Mouse (Mus musculus): ENCODE data around the gene Dapl1. TPM values are rescaled to one million over a fixed set of nuclear protein-coding genes. Genes with fewer than 3 reads are reported as not detected.

The Dapl1 gene
- polyA plus RNA-seq, 1 experiment, result not detected

DNA sequence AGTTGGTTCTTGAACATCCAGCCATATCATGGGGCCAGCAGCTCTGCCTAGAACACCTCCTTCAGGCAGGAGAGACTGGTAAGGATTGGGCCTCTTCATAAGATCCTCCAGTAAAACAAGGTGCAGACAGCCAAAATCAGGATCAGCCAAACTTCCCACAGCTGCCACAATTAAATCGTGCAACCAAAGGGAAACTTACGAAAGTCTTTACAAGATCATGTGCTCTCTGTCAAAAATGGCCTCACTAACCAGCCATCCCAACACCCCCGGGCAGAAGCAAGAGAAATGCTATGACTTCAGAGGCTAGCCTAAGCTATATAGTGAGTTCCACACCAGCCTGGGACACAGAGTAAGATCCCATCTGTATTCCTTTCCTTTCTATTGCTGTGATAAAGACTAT, 35.9 kb upstream of the Dapl1 start:
- Histone ChIP-seq H3K4me3 (no peak overlapping the region), H3K36me3 (ENCODE audit: control insufficient read depth, insufficient read depth) (no peaks in the 10 kb centered on the region), H3K27me3 (ENCODE audit: control insufficient read depth, insufficient read depth, insufficient read length) (no peaks in the 10 kb centered on the region), H3K4me2 (ENCODE audit: low read depth) (no peak overlapping the region), H3K79me2 (ENCODE audit: control insufficient read depth, insufficient read depth) (no peaks in the 10 kb centered on the region), H3ac (ENCODE audit: control insufficient read depth, insufficient read length) (no peak overlapping the region)
- TF ChIP-seq SRF (IDR thresholded peaks at IDR 0.05; ENCODE audit: control insufficient read depth, insufficient read length, low read depth), result no peak
- TF ChIP-seq MYOD1 (IDR thresholded peaks at IDR 0.05; ENCODE audit: control insufficient read depth in 1 of 3, insufficient read length in 2 of 3, low read depth in 2 of 3), result no peak
- TF ChIP-seq TCF3 (IDR thresholded peaks at IDR 0.05; ENCODE audit: insufficient read length, low read depth), result no peak
- TF ChIP-seq USF1 (IDR thresholded peaks at IDR 0.05; ENCODE audit: low read depth), result no peak
- TF ChIP-seq POLR2A (IDR thresholded peaks at IDR 0.05; ENCODE audit: insufficient read length, low read depth), result no peak
- no peak for TF ChIP-seq E2F4 (IDR thresholded peaks at IDR 0.05; ENCODE audit: insufficient read depth)
- no peak for TF ChIP-seq REST (IDR thresholded peaks at IDR 0.05; ENCODE audit: insufficient read depth, insufficient read length)
- TF ChIP-seq MYOG (IDR thresholded peaks at IDR 0.05; ENCODE audit: control insufficient read depth in 1 of 3, insufficient read depth in 1 of 3, insufficient read length in 2 of 3, low read depth in 2 of 3), result no peak
- TF ChIP-seq TCF12 (IDR thresholded peaks at IDR 0.05; ENCODE audit: insufficient read depth, poor library complexity, severe bottlenecking), result no peak
- no peak for TF ChIP-seq MAX (IDR thresholded peaks at IDR 0.05; ENCODE audit: low read depth)
- no peak for TF ChIP-seq CEBPB (IDR thresholded peaks at IDR 0.05; ENCODE audit: insufficient read depth, poor library complexity, severe bottlenecking)
- no peak for TF ChIP-seq POLR2AphosphoS2 (IDR thresholded peaks at IDR 0.05; ENCODE audit: insufficient read length, low read depth)

DNA sequence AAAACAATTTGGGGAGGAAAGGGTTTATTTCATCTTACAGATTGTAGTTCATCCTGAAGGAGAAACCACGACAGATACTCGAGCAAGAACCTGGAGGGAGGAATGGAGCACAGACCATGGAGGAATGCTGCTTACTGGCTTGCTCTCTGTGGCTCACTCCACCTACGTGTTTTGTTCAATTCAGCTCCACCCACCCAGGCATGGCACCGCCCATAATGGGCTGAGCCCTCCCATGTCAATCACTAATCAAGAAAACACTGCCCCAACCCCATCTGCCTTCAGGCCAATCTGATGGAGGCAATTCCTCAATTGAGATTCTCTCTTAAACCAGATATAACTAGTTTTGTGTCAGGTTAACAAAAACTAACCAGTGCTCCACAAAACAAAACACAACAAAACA, 35.5 kb upstream of the Dapl1 start:
- Histone ChIP-seq H3K27me3 (ENCODE audit: control insufficient read depth, insufficient read depth, insufficient read length) (no peaks in the 10 kb centered on the region), H3K4me3 (no peak overlapping the region), H3K4me2 (ENCODE audit: low read depth) (no peak overlapping the region), H3K36me3 (ENCODE audit: control insufficient read depth, insufficient read depth) (no peaks in the 10 kb centered on the region), H3ac (ENCODE audit: control insufficient read depth, insufficient read length) (no peak overlapping the region), H3K79me2 (ENCODE audit: control insufficient read depth, insufficient read depth) (no peaks in the 10 kb centered on the region)
- TF ChIP-seq MYOG (IDR thresholded peaks at IDR 0.05; ENCODE audit: control insufficient read depth in 1 of 3, insufficient read depth in 1 of 3, insufficient read length in 2 of 3, low read depth in 2 of 3) (no peak), POLR2AphosphoS2 (IDR thresholded peaks at IDR 0.05; ENCODE audit: insufficient read length, low read depth) (no peak), E2F4 (IDR thresholded peaks at IDR 0.05; ENCODE audit: insufficient read depth) (no peak), TCF12 (IDR thresholded peaks at IDR 0.05; ENCODE audit: insufficient read depth, poor library complexity, severe bottlenecking) (no peak), SRF (IDR thresholded peaks at IDR 0.05; ENCODE audit: control insufficient read depth, insufficient read length, low read depth) (no peak), MYOD1 (IDR thresholded peaks at IDR 0.05; ENCODE audit: control insufficient read depth in 1 of 3, insufficient read length in 2 of 3, low read depth in 2 of 3) (no peak), MAX (IDR thresholded peaks at IDR 0.05; ENCODE audit: low read depth) (no peak), USF1 (IDR thresholded peaks at IDR 0.05; ENCODE audit: low read depth) (no peak), POLR2A (IDR thresholded peaks at IDR 0.05; ENCODE audit: insufficient read length, low read depth) (no peak), REST (IDR thresholded peaks at IDR 0.05; ENCODE audit: insufficient read depth, insufficient read length) (no peak), CEBPB (IDR thresholded peaks at IDR 0.05; ENCODE audit: insufficient read depth, poor library complexity, severe bottlenecking) (no peak), TCF3 (IDR thresholded peaks at IDR 0.05; ENCODE audit: insufficient read length, low read depth) (no peak)

DNA sequence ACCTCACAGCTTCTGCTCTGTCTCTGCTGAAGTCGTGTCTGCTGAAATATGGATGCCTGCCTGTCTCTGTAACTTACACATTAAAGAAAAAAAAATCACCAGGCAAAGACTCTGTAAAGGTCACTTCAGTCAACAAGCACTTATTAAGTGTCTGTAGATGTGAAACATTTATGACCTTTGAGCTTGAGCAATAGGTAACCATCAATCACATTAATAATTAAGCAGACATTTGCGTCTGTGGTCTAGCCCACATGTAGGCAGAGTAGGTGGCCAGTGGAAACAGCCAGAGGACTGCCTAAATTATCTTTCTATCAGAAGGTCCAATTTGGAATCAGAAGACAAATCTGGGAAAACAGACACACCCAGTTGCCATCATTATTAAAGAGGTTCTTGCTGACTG, 32.8 kb upstream of the Dapl1 start:
- H3K4me3 ChIP-seq, result no peak overlapping the region
- no peak overlapping the region for H3K4me2 ChIP-seq (ENCODE audit: low read depth)
- no peaks in the 10 kb centered on the region for H3K27me3 ChIP-seq (ENCODE audit: control insufficient read depth, insufficient read depth, insufficient read length)
- no peaks in the 10 kb centered on the region for H3K36me3 ChIP-seq (ENCODE audit: control insufficient read depth, insufficient read depth)
- H3ac ChIP-seq (ENCODE audit: control insufficient read depth, insufficient read length), result no peak overlapping the region
- no peaks in the 10 kb centered on the region for H3K79me2 ChIP-seq (ENCODE audit: control insufficient read depth, insufficient read depth)
- no peak for TF ChIP-seq POLR2A (IDR thresholded peaks at IDR 0.05; ENCODE audit: insufficient read length, low read depth)
- no peak for TF ChIP-seq TCF12 (IDR thresholded peaks at IDR 0.05; ENCODE audit: insufficient read depth, poor library complexity, severe bottlenecking)
- TF ChIP-seq POLR2AphosphoS2 (IDR thresholded peaks at IDR 0.05; ENCODE audit: insufficient read length, low read depth), result no peak
- TF ChIP-seq MYOG (IDR thresholded peaks at IDR 0.05; ENCODE audit: control insufficient read depth in 1 of 3, insufficient read depth in 1 of 3, insufficient read length in 2 of 3, low read depth in 2 of 3), result no peak
- TF ChIP-seq TCF3 (IDR thresholded peaks at IDR 0.05; ENCODE audit: insufficient read length, low read depth), result no peak
- TF ChIP-seq SRF (IDR thresholded peaks at IDR 0.05; ENCODE audit: control insufficient read depth, insufficient read length, low read depth), result no peak
- no peak for TF ChIP-seq E2F4 (IDR thresholded peaks at IDR 0.05; ENCODE audit: insufficient read depth)
- no peak for TF ChIP-seq CEBPB (IDR thresholded peaks at IDR 0.05; ENCODE audit: insufficient read depth, poor library complexity, severe bottlenecking)
- TF ChIP-seq MYOD1 (IDR thresholded peaks at IDR 0.05; ENCODE audit: control insufficient read depth in 1 of 3, insufficient read length in 2 of 3, low read depth in 2 of 3), result no peak
- no peak for TF ChIP-seq MAX (IDR thresholded peaks at IDR 0.05; ENCODE audit: low read depth)
- TF ChIP-seq REST (IDR thresholded peaks at IDR 0.05; ENCODE audit: insufficient read depth, insufficient read length), result no peak
- no peak for TF ChIP-seq USF1 (IDR thresholded peaks at IDR 0.05; ENCODE audit: low read depth)

DNA sequence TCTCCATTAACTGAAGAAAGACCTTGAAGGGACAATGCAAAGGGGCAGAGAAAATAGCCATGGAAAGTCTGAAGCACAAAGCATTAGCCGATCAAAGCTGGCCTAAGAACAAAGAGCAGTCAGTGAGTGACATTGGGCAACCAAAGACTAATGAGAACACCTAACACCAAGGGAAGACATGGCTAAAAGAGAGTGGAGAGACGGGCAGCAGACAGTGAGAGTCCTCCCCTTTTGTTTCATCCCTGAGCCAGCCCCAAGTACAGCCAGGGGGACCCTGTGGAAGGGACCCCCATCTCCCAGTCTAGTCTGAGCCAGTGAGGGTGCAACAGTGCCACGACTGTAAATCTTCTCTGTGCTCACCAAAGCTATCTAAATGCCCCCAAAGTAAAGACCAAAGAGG, 32.4 kb upstream of the Dapl1 start:
- no peaks in the 10 kb centered on the region for H3K36me3 ChIP-seq (ENCODE audit: control insufficient read depth, insufficient read depth)
- no peaks in the 10 kb centered on the region for H3K27me3 ChIP-seq (ENCODE audit: control insufficient read depth, insufficient read depth, insufficient read length)
- no peak overlapping the region for H3ac ChIP-seq (ENCODE audit: control insufficient read depth, insufficient read length)
- no peak overlapping the region for H3K4me2 ChIP-seq (ENCODE audit: low read depth)
- H3K79me2 ChIP-seq (ENCODE audit: control insufficient read depth, insufficient read depth), result no peaks in the 10 kb centered on the region
- no peak overlapping the region for H3K4me3 ChIP-seq
- no peak for TF ChIP-seq SRF (IDR thresholded peaks at IDR 0.05; ENCODE audit: control insufficient read depth, insufficient read length, low read depth)
- TF ChIP-seq MYOG (IDR thresholded peaks at IDR 0.05; ENCODE audit: control insufficient read depth in 1 of 3, insufficient read depth in 1 of 3, insufficient read length in 2 of 3, low read depth in 2 of 3), result no peak
- TF ChIP-seq CEBPB (IDR thresholded peaks at IDR 0.05; ENCODE audit: insufficient read depth, poor library complexity, severe bottlenecking), result no peak
- TF ChIP-seq TCF12 (IDR thresholded peaks at IDR 0.05; ENCODE audit: insufficient read depth, poor library complexity, severe bottlenecking), result no peak
- TF ChIP-seq POLR2AphosphoS2 (IDR thresholded peaks at IDR 0.05; ENCODE audit: insufficient read length, low read depth), result no peak

DNA sequence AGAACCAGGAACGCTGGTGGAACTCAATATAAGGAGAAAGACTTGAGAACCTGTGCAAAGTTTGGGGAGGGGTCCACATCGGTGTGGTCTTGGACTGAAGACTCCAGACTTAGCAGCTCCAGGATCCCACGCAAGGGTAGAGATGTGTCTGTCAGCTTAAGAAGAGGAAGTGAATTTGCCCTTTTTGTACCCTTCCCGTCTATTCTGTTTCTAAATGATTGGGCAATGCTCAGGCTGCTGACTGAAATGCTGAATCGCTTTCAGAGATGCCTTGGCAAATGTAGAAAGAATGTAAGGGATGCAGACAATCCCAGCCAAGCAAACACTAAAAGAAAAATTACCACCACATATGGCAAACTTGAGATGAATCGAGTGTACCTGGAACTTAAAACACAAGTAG, 22.4 kb upstream of the Dapl1 start:
- no peak overlapping the region for H3K4me2 ChIP-seq (ENCODE audit: low read depth)
- peaks cover 10% of the 10 kb centered on the region for H3K27me3 ChIP-seq (ENCODE audit: control insufficient read depth, insufficient read depth, insufficient read length)
- H3ac ChIP-seq (ENCODE audit: control insufficient read depth, insufficient read length), result no peak overlapping the region
- no peak overlapping the region for H3K4me3 ChIP-seq
- H3K79me2 ChIP-seq (ENCODE audit: control insufficient read depth, insufficient read depth), result no peaks in the 10 kb centered on the region
- no peak for TF ChIP-seq TCF12 (IDR thresholded peaks at IDR 0.05; ENCODE audit: insufficient read depth, poor library complexity, severe bottlenecking)
- TF ChIP-seq E2F4 (IDR thresholded peaks at IDR 0.05; ENCODE audit: insufficient read depth), result no peak
- no peak for TF ChIP-seq POLR2AphosphoS2 (IDR thresholded peaks at IDR 0.05; ENCODE audit: insufficient read length, low read depth)
- TF ChIP-seq SRF (IDR thresholded peaks at IDR 0.05; ENCODE audit: control insufficient read depth, insufficient read length, low read depth), result no peak
- no peak for TF ChIP-seq REST (IDR thresholded peaks at IDR 0.05; ENCODE audit: insufficient read depth, insufficient read length)
- no peak for TF ChIP-seq POLR2A (IDR thresholded peaks at IDR 0.05; ENCODE audit: insufficient read length, low read depth)
- TF ChIP-seq MYOD1 (IDR thresholded peaks at IDR 0.05; ENCODE audit: control insufficient read depth in 1 of 3, insufficient read length in 2 of 3, low read depth in 2 of 3), result no peak
- no peaks in the 10 kb centered on the region for H3K36me3 ChIP-seq (ENCODE audit: control insufficient read depth, insufficient read depth)
